Mouse (Mus musculus) olfactory bulb, adult 2 months (tissue): ENCODE results near the gene Sec16b.

Experiments
- CTCF ChIP-seq: fragments of 200-500 bp; IDR thresholded peaks from 2 replicates; pipeline ENCODE4 v1.5.1; 2012; ENCODE audit warnings: low read depth, mild to moderate bottlenecking, low read length, moderate library complexity; ENCODE audit not compliant: insufficient read depth
- POLR2A ChIP-seq: fragments of 200-500 bp; IDR thresholded peaks from 2 replicates; pipeline ENCODE4 v1.6.1; 2012; ENCODE audit warnings: mild to moderate bottlenecking, low read depth, low read length, moderate library complexity; ENCODE audit not compliant: insufficient read depth

- TF ChIP-seq POLR2A (no peak), CTCF (no peak)
Observed at GRCm38 (mm10) chr1:157524775-157525174, 18.2 kb downstream of the Sec16b start.
